Mouse (Mus musculus) hindbrain, embryonic 16.5 days (tissue): ENCODE results near the gene Lrba. TPM values are rescaled to one million over a fixed set of nuclear protein-coding genes. Genes with fewer than 3 reads are reported as not detected.

Source experiments
- ATAC-seq: fragments of 200-750 bp; cut with Nextera tagmentation; 2 replicates; pipeline ENCODE4 v1.8.0; 2017; ENCODE audit warnings: moderate TSS enrichment, moderate library complexity
- H3K27ac ChIP-seq: fragments of 300-500 bp; sonication (generic); 2 replicates; pipeline ENCODE4 v1.5.1; 2014; ENCODE audit warnings: low read depth, mild to moderate bottlenecking, control low read depth, low read length, moderate library complexity
- H3K27me3 ChIP-seq: fragments of 300-500 bp; sonication (generic); replicated peaks from 2 replicates; pipeline ENCODE4 v1.6.1; 2014; ENCODE audit warnings: low read length; ENCODE audit not compliant: control insufficient read depth, insufficient read depth
- H3K36me3 ChIP-seq: fragments of 300-500 bp; sonication (generic); 2 replicates; pipeline ENCODE4 v1.6.1; 2014; ENCODE audit warnings: mild to moderate bottlenecking, low read length, moderate library complexity, mixed read lengths; ENCODE audit not compliant: control insufficient read depth, insufficient read depth
- H3K4me1 ChIP-seq: fragments of 300-500 bp; sonication (generic); 2 replicates; pipeline ENCODE4 v1.6.1; 2014; ENCODE audit warnings: low read depth, low read length; ENCODE audit not compliant: control insufficient read depth, insufficient read depth
- H3K4me2 ChIP-seq: fragments of 300-500 bp; sonication (generic); 2 replicates; pipeline ENCODE4 v1.6.1; 2014; ENCODE audit warnings: mild to moderate bottlenecking, low read length, control low read depth, moderate library complexity
- H3K4me3 ChIP-seq: fragments of 300-500 bp; sonication (generic); 2 replicates; pipeline ENCODE4 v1.5.1; 2014; ENCODE audit warnings: mild to moderate bottlenecking, low read length, control low read depth, moderate library complexity
- H3K9ac ChIP-seq: fragments of 300-500 bp; sonication (generic); 2 replicates; pipeline ENCODE4 v1.6.1; 2014; ENCODE audit warnings: low read depth, mild to moderate bottlenecking, control low read depth, low read length, moderate library complexity
- H3K9me3 ChIP-seq: fragments of 300-500 bp; sonication (generic); 2 replicates; pipeline ENCODE4 v1.6.1; 2014; ENCODE audit warnings: mild to moderate bottlenecking, low read length, moderate library complexity; ENCODE audit not compliant: control insufficient read depth
- WGBS: fragments of 180-500 bp; shearing (Covaris S2); extraction: QIAGEN DNeasy Blood & Tissue Kit; methylation state at CpG from one replicate; pipeline ENCODE4 v1.1.7; 2014; 5-methylcytosine and 5-hydroxymethylcytosine counted together
- polyA plus RNA-seq: library from polyadenylated mRNA; unstranded; fragments of >200 nt; fragmentation: Nextera tagmentation; extraction: Ambion mirVana; gene quantifications from 2 replicates; pipeline ENCODE4 v1.2.1, GENCODE M21; 2015

The Lrba gene
- polyA plus RNA-seq, 1 experiment from 2014 or later, result 6.1 TPM

GRCm38 (mm10) chr3:86386246-86386645 is 161.8 kb downstream of the Lrba start:
- Histone ChIP-seq H3K27ac (no peak overlapping the region), H3K36me3 (no peaks in the 10 kb centered on the region), H3K4me1 (no peaks in the 10 kb centered on the region), H3K9ac (no peak overlapping the region), H3K27me3 (no peaks in the 10 kb centered on the region), H3K4me3 (no peak overlapping the region), H3K4me2 (no peak overlapping the region), H3K9me3 (no peaks in the 10 kb centered on the region)
- 64% methylated on average over 4 of the region's 4 CpGs for WGBS
- no peak for ATAC-seq

GRCm38 (mm10) chr3:86423828-86424227 is 199.3 kb downstream of the Lrba start:
- no peaks in the 10 kb centered on the region for H3K4me1 ChIP-seq
- H3K36me3 ChIP-seq, result no peaks in the 10 kb centered on the region
- 89% methylated on average over 2 of the region's 2 CpGs for WGBS
- ATAC-seq, result no peak
- no peak overlapping the region for H3K9ac ChIP-seq
- no peak overlapping the region for H3K4me2 ChIP-seq
- H3K9me3 ChIP-seq, result no peaks in the 10 kb centered on the region
- H3K4me3 ChIP-seq, result no peak overlapping the region
- no peak overlapping the region for H3K27ac ChIP-seq
- no peaks in the 10 kb centered on the region for H3K27me3 ChIP-seq

GRCm38 (mm10) chr3:86426733-86427132 is 202.3 kb downstream of the Lrba start:
- no peak overlapping the region for H3K4me3 ChIP-seq
- H3K27ac ChIP-seq, result no peak overlapping the region
- no peaks in the 10 kb centered on the region for H3K4me1 ChIP-seq
- no peak for ATAC-seq
- H3K9me3 ChIP-seq, result no peaks in the 10 kb centered on the region
- no peak overlapping the region for H3K4me2 ChIP-seq
- WGBS, result 92% methylated on average over 1 of the region's 1 CpGs
- H3K36me3 ChIP-seq, result no peaks in the 10 kb centered on the region
- no peak overlapping the region for H3K9ac ChIP-seq
- H3K27me3 ChIP-seq, result no peaks in the 10 kb centered on the region

GRCm38 (mm10) chr3:86443497-86443896 is 219.0 kb downstream of the Lrba start:
- Histone ChIP-seq H3K4me2 (no peak overlapping the region), H3K27me3 (no peaks in the 10 kb centered on the region), H3K9ac (no peak overlapping the region), H3K4me1 (no peaks in the 10 kb centered on the region; the same call in 1 of the 2 replicates), H3K9me3 (no peaks in the 10 kb centered on the region), H3K27ac (no peak overlapping the region), H3K36me3 (no peaks in the 10 kb centered on the region), H3K4me3 (no peak overlapping the region)
- WGBS, result 81% methylated on average over 4 of the region's 4 CpGs
- ATAC-seq, result no peak

GRCm38 (mm10) chr3:86451211-86451610 is 226.7 kb downstream of the Lrba start:
- Histone ChIP-seq H3K27me3 (no peaks in the 10 kb centered on the region), H3K27ac (no peak overlapping the region), H3K4me3 (no peak overlapping the region), H3K4me2 (no peak overlapping the region), H3K4me1 (no peaks in the 10 kb centered on the region; the same call in 1 of the 2 replicates), H3K9me3 (no peaks in the 10 kb centered on the region), H3K36me3 (no peaks in the 10 kb centered on the region), H3K9ac (no peak overlapping the region)
- no peak for ATAC-seq
- WGBS, result 96% methylated on average over 2 of the region's 2 CpGs

- Histone ChIP-seq H3K27me3 (no peaks in the 10 kb centered on the region), H3K4me1 (no peaks in the 10 kb centered on the region), H3K9ac (no peak overlapping the region), H3K4me2 (no peak overlapping the region), H3K27ac (no peak overlapping the region), H3K4me3 (no peak overlapping the region), H3K36me3 (no peaks in the 10 kb centered on the region), H3K9me3 (no peaks in the 10 kb centered on the region)
- ATAC-seq, result no peak
- WGBS, result 83% methylated on average over 3 of the region's 3 CpGs
Measured at GRCm38 (mm10) chr3:86461582-86461981, 237.1 kb downstream of the Lrba start.

- H3K9ac ChIP-seq, result no peak overlapping the region
- H3K4me2 ChIP-seq, result no peak overlapping the region
- no peaks in the 10 kb centered on the region for H3K36me3 ChIP-seq
- no peak for ATAC-seq
- no peaks in the 10 kb centered on the region for H3K27me3 ChIP-seq
- 81% methylated on average over 1 of the region's 1 CpGs for WGBS
- H3K9me3 ChIP-seq, result no peaks in the 10 kb centered on the region
- H3K4me3 ChIP-seq, result no peak overlapping the region
- H3K27ac ChIP-seq, result no peak overlapping the region
- H3K4me1 ChIP-seq, result no peaks in the 10 kb centered on the region
Measured at GRCm38 (mm10) chr3:86489992-86490391, 265.5 kb downstream of the Lrba start.

GRCm38 (mm10) chr3:86500586-86500985 is 276.1 kb downstream of the Lrba start:
- no peaks in the 10 kb centered on the region for H3K9me3 ChIP-seq
- ATAC-seq, result no peak
- H3K4me2 ChIP-seq, result no peak overlapping the region
- H3K27ac ChIP-seq, result no peak overlapping the region
- no peak overlapping the region for H3K4me3 ChIP-seq
- no peaks in the 10 kb centered on the region for H3K4me1 ChIP-seq
- no peak overlapping the region for H3K9ac ChIP-seq
- no peaks in the 10 kb centered on the region for H3K27me3 ChIP-seq
- H3K36me3 ChIP-seq, result no peaks in the 10 kb centered on the region

- H3K4me3 ChIP-seq, result no peak overlapping the region
- no peaks in the 10 kb centered on the region for H3K4me1 ChIP-seq
- 88% methylated on average over 2 of the region's 2 CpGs for WGBS
- H3K27me3 ChIP-seq, result no peaks in the 10 kb centered on the region
- no peak overlapping the region for H3K27ac ChIP-seq
- H3K9ac ChIP-seq, result no peak overlapping the region
- no peaks in the 10 kb centered on the region for H3K9me3 ChIP-seq
- no peak overlapping the region for H3K4me2 ChIP-seq
- no peak for ATAC-seq
- H3K36me3 ChIP-seq, result no peaks in the 10 kb centered on the region
Measured at GRCm38 (mm10) chr3:86518506-86519109, 294.1 kb downstream of the Lrba start.
